Mouse (Mus musculus): Measurements from ENCODE around the gene Smad6. TPM values are rescaled to one million over a fixed set of nuclear protein-coding genes. Genes with fewer than 3 reads are reported as not detected.

The Smad6 gene
- polyA plus RNA-seq (2016; fragmentation: Nextera tagmentation; extraction: Ambion mirVana) = 29.4 and 47.2 TPM in 2 replicates

GRCm38 (mm10) chr9:64021853-64022561 lies at the start of gene Smad6:
TSS of gene Smad6 (minus strand) at chr9:64022059.
- WGBS = under 1% methylated on average over 59 of the region's 60 CpGs
- Histone ChIP-seq H3K9me3 (no peaks in the 10 kb centered on the region), H3K4me1 (peaks cover 67% of the 10 kb centered on the region), H3K27ac (peak within 1 kb of the TSS; percentile 100), H3K36me3 (peaks cover 33% of the 10 kb centered on the region), H3K4me3 (peak within 1 kb of the TSS; percentile 90), H3K27me3 (ENCODE audit: insufficient read depth, poor library complexity, severe bottlenecking) (no peaks in the 10 kb centered on the region)
- DNase-seq (ENCODE audit: low spot score) = peak; percentile 98

GRCm38 (mm10) chr9:64070674-64071073 lies 48.8 kb upstream of the Smad6 start:
- H3K27me3 ChIP-seq (ENCODE audit: insufficient read depth, poor library complexity, severe bottlenecking) = no peaks in the 10 kb centered on the region
- H3K36me3 ChIP-seq = no peaks in the 10 kb centered on the region
- peak; percentile 87 for DNase-seq (ENCODE audit: low spot score)
- H3K4me1 ChIP-seq = peaks cover 76% of the 10 kb centered on the region
- 49% methylated on average over 5 of the region's 5 CpGs for WGBS
- no peaks in the 10 kb centered on the region for H3K9me3 ChIP-seq
- H3K27ac ChIP-seq = peak overlapping the region; percentile 92
- H3K4me3 ChIP-seq = no peak overlapping the region

GRCm38 (mm10) chr9:64069131-64069530 lies 47.3 kb upstream of the Smad6 start:
- Histone ChIP-seq H3K4me1 (peaks cover 78% of the 10 kb centered on the region), H3K4me3 (no peak overlapping the region), H3K27ac (peak overlapping the region; percentile 92), H3K9me3 (no peaks in the 10 kb centered on the region), H3K36me3 (no peaks in the 10 kb centered on the region), H3K27me3 (ENCODE audit: insufficient read depth, poor library complexity, severe bottlenecking) (no peaks in the 10 kb centered on the region)
- 60% methylated on average over 5 of the region's 5 CpGs for WGBS
- no peak for DNase-seq (ENCODE audit: low spot score)

GRCm38 (mm10) chr9:64068571-64068970 lies 46.7 kb upstream of the Smad6 start:
- 100% methylated on average over 1 of the region's 1 CpGs for WGBS
- H3K9me3 ChIP-seq = no peaks in the 10 kb centered on the region
- H3K4me1 ChIP-seq = peaks cover 78% of the 10 kb centered on the region
- H3K36me3 ChIP-seq = no peaks in the 10 kb centered on the region
- no peak for DNase-seq (ENCODE audit: low spot score)
- H3K27ac ChIP-seq = peak overlapping the region; percentile 92
- H3K27me3 ChIP-seq (ENCODE audit: insufficient read depth, poor library complexity, severe bottlenecking) = no peaks in the 10 kb centered on the region
- no peak overlapping the region for H3K4me3 ChIP-seq

- Histone ChIP-seq H3K9me3 (no peaks in the 10 kb centered on the region), H3K4me3 (0 out of 2 replicates have a peak overlapping the region, but pooled peaks have one; percentile 35), H3K27me3 (ENCODE audit: insufficient read depth, poor library complexity, severe bottlenecking) (no peaks in the 10 kb centered on the region), H3K4me1 (peaks cover 73% of the 10 kb centered on the region), H3K27ac (peak overlapping the region; percentile 92), H3K36me3 (no peaks in the 10 kb centered on the region)
- DNase-seq (ENCODE audit: low spot score) = no peak
- WGBS = 71% methylated on average over 5 of the region's 5 CpGs
Measured at GRCm38 (mm10) chr9:64067787-64068186, 45.9 kb upstream of the Smad6 start.

GRCm38 (mm10) chr9:64060033-64060539 lies 38.2 kb upstream of the Smad6 start:
- WGBS = 3% methylated on average over 30 of the region's 30 CpGs
- Histone ChIP-seq H3K4me3 (peak overlapping the region; percentile 49), H3K36me3 (no peaks in the 10 kb centered on the region), H3K4me1 (peaks cover 76% of the 10 kb centered on the region), H3K9me3 (no peaks in the 10 kb centered on the region), H3K27me3 (ENCODE audit: insufficient read depth, poor library complexity, severe bottlenecking) (no peaks in the 10 kb centered on the region), H3K27ac (peak overlapping the region; percentile 95)
- peak; percentile 91 for DNase-seq (ENCODE audit: low spot score)

GRCm38 (mm10) chr9:64057903-64058650 lies 36.2 kb upstream of the Smad6 start:
- H3K9me3 ChIP-seq = no peaks in the 10 kb centered on the region
- no peak for DNase-seq (ENCODE audit: low spot score)
- no peaks in the 10 kb centered on the region for H3K36me3 ChIP-seq
- H3K4me1 ChIP-seq = peaks cover 86% of the 10 kb centered on the region
- no peak overlapping the region for H3K4me3 ChIP-seq
- H3K27ac ChIP-seq = peak overlapping the region; percentile 95
- 60% methylated on average over 7 of the region's 7 CpGs for WGBS
- H3K27me3 ChIP-seq (ENCODE audit: insufficient read depth, poor library complexity, severe bottlenecking) = no peaks in the 10 kb centered on the region

GRCm38 (mm10) chr9:64055162-64055561 lies 33.3 kb upstream of the Smad6 start:
- Histone ChIP-seq H3K36me3 (no peaks in the 10 kb centered on the region), H3K9me3 (no peaks in the 10 kb centered on the region), H3K4me3 (no peak overlapping the region), H3K4me1 (peaks cover 84% of the 10 kb centered on the region), H3K27ac (peak overlapping the region; percentile 83), H3K27me3 (ENCODE audit: insufficient read depth, poor library complexity, severe bottlenecking) (no peaks in the 10 kb centered on the region)
- WGBS = 51% methylated on average over 9 of the region's 9 CpGs
- no peak for DNase-seq (ENCODE audit: low spot score)

- Histone ChIP-seq H3K4me1 (peaks cover 83% of the 10 kb centered on the region), H3K36me3 (no peaks in the 10 kb centered on the region), H3K9me3 (no peaks in the 10 kb centered on the region), H3K27ac (peak overlapping the region; percentile 83), H3K4me3 (no peak overlapping the region), H3K27me3 (ENCODE audit: insufficient read depth, poor library complexity, severe bottlenecking) (no peaks in the 10 kb centered on the region)
- 39% methylated on average over 4 of the region's 4 CpGs for WGBS
- no peak for DNase-seq (ENCODE audit: low spot score)
Measured at GRCm38 (mm10) chr9:64053786-64054185, 31.9 kb upstream of the Smad6 start.

- no peaks in the 10 kb centered on the region for H3K27me3 ChIP-seq (ENCODE audit: insufficient read depth, poor library complexity, severe bottlenecking)
- no peaks in the 10 kb centered on the region for H3K36me3 ChIP-seq
- H3K27ac ChIP-seq = peak overlapping the region; percentile 92
- no peak overlapping the region for H3K4me3 ChIP-seq
- DNase-seq (ENCODE audit: low spot score) = no peak
- no peaks in the 10 kb centered on the region for H3K9me3 ChIP-seq
- 65% methylated on average over 2 of the region's 2 CpGs for WGBS
- peaks cover 89% of the 10 kb centered on the region for H3K4me1 ChIP-seq
Measured at GRCm38 (mm10) chr9:64051241-64051640, 29.4 kb upstream of the Smad6 start.

GRCm38 (mm10) chr9:64050513-64051065 lies 28.7 kb upstream of the Smad6 start:
- Histone ChIP-seq H3K9me3 (no peaks in the 10 kb centered on the region), H3K4me1 (peaks cover 89% of the 10 kb centered on the region), H3K27ac (peak overlapping the region; percentile 92), H3K27me3 (ENCODE audit: insufficient read depth, poor library complexity, severe bottlenecking) (no peaks in the 10 kb centered on the region), H3K36me3 (no peaks in the 10 kb centered on the region), H3K4me3 (peak overlapping the region; percentile 58)
- no peak for DNase-seq (ENCODE audit: low spot score)
- 11% methylated on average over 8 of the region's 8 CpGs for WGBS

GRCm38 (mm10) chr9:64049471-64050380 lies 27.9 kb upstream of the Smad6 start:
- Histone ChIP-seq H3K9me3 (no peaks in the 10 kb centered on the region), H3K27ac (peak overlapping the region; percentile 92), H3K4me1 (peaks cover 89% of the 10 kb centered on the region), H3K27me3 (ENCODE audit: insufficient read depth, poor library complexity, severe bottlenecking) (no peaks in the 10 kb centered on the region), H3K36me3 (no peaks in the 10 kb centered on the region), H3K4me3 (peak overlapping the region; percentile 58)
- DNase-seq (ENCODE audit: low spot score) = peak; percentile 97
- 8% methylated on average over 32 of the region's 32 CpGs for WGBS

All from heart, embryonic 10.5 days (tissue).